Mouse (Mus musculus): ENCODE results near the gene Nemp1.

Nemp1 gene

DNA sequence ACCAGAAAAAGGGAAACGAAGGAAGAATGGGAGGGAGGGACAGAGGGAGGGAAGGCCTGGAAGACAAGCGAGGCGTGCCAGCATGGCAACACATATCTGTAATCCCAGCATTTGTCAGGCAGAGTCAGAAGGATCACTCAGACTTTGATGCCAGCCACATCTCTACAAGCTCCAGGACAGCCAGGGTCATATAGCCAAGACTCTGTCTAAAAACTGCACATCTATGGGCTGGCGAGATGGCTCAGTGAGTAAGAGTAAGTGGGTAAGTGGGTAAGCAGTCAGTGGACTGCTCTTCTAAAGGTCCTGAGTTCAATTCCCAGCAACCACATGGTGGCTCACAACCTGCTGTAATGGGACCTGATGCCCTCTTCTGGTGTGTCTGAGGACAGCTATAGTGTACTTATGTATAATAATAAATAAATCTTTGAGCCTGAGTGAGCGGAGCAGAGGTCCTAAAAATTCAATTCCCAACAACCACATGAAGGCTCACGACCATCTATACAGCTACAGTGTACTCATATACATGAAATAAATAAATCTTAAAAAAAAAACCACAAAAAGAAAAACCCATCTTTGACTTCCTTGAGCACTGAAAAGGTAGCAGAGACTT lies 7.5 kb downstream of the Nemp1 start:
- DNase-seq (ENCODE audit: low read depth) = no peak

DNA sequence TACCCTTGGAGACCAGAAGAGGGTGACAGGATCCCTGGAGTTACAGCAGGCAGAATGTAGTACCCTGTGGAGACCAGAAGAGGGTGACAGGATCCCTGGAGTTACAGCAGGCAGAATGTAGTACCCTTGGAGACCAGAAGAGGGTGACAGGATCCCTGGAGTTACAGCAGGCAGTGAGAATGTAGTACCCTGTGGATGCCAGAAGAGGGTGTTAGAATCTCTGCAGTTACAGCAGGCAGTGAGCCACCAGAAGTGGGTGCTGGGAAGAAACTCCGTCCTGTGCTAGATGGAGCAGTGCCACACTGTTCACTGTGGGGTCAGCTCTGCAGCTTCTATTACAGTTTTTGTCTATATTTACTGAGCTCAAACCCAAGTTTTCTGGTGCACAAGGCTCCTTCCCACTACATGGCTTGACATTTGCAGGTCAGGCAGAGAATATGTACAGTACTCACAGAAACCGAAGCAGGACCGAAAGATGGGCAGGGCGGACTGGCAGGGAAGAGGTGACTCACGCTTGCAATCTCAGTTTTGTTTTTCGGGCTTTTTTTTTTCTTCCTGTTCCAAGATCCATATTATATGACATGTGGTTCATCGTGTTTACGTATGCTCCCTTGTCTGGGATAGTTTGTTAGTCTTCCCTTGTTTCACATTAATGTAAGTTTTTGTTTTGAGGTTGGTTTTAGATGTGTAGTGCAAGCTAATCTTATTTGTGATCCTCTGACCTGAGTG lies 8.3 kb downstream of the Nemp1 start:
- DNase-seq (ENCODE audit: low read depth) = peak; percentile 90

DNA sequence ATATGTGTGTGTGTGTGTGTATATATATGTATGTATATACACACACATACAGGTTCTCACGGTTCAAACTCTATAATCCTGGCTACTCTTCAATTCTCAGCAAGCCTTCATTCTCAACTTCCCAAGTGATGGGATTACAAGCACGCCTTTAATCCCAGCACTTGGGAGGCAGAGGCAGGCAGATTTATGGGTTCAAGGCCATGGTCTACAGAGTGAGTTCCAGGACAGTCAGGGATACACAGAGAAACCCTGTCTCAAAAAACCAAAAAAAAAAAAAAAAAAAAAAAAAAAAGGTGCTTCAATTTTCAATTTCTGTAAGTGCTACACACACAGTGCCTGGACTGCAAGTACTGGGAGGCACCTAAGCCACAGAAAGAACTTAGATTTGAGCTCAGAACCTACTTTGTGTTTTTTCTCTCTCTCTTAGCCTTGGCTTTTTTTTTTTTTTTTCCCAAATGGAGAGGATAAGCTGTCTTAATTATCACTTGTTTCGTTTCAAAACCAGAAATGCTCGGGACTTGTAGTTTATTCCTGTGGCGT lies 9.2 kb downstream of the Nemp1 start:
- no peak for DNase-seq (ENCODE audit: low read depth)

DNA sequence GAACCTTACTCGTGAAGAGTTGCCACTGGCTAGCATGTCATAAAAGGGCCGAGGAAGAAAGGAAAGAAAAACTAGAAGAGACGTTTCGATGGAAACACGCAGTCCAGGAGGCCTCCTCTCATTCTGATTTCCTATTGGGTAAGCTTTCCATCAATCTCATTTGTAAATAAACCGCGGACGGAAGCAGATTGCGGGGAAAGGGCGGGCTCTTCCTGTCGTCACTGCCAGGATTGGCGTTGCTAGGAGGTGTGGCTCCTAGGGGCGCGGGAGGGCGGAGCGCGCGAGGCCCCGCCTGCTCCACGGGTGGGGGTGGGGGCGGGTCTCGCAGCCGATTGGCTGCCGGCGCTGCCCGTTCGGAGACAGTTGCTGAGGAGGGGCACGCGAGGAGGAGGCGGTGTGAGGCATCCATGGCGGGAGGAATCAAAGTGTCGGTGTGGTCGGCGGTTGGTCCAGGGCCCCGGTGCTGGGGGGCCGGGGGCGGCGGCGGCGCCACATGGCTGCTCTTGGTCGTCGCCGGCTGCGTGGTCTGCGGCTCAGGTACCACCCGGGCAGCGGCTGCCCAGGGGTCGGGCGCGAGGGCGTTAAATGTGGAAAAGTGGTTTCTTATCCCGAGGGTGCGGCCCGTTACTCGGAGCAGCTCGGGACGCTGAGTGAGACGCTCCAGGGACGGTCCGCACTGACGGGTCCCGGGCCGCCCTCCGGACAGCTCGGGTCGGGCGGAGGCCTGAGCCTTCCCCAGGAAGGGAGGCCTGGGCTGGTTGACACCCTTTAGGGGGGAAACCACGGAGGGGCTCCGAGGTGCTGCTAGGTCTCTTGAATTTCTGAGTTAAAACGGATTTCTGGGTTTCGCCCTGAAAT lies 10.2 kb downstream of the Nemp1 start:
- peak; percentile 98 for DNase-seq (ENCODE audit: low read depth)

DNA sequence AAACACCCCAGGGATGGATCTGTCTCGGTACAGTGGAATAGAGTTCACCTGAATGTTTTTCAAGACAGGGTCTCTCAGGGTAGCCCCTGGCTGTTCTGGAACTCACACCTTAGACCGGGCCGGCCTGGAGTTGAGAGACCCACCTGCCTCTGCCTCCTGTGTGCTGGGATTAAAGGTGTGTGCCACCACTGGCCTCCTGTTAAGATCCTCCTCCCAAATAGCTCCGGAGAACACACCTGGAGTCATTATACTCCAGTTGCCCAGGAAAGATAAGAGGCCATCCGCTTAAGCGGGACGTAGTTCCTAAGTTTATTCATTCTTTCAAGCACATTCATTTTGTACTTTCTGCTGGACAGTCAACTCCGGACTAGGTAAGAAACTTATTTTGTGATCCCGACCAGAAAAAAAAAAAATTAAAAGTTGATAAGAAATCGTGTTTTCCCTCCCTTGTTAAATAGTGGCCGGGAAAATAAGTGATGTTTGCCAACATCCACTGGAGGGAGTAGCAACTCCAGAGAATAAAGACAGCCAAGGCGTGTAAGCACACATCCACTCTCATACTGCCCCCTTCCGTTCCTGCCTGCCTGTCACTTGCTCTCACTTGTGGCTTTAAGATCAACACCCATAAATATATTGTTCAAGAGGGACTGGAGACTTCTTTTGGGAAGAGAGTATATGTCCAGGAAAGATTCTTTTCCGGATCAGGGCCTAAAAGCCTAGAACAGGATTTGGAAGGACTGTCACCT lies 11.1 kb downstream of the Nemp1 start:
- DNase-seq (ENCODE audit: low read depth) = peak; percentile 85

DNA sequence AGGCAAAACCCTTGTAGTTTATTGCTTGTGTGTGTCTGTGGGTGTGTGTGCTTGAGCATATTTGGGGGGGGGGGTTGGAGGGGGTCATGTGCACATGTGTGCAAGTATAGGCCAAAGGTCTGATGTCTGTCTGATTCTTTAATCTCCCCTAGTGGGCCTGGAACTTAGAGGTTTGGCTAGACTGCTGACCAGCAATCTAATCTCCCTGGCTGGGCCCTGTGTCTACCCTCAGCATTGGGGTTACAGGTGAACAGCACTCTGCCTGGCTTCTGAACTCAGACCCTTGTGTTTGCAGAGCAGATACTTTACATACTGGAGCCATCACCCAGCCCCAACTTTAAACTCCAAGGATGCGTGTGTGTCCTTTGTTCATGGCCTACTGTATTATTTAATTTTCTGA lies 12.5 kb downstream of the Nemp1 start:
- no peak for DNase-seq (ENCODE audit: low read depth)

DNA sequence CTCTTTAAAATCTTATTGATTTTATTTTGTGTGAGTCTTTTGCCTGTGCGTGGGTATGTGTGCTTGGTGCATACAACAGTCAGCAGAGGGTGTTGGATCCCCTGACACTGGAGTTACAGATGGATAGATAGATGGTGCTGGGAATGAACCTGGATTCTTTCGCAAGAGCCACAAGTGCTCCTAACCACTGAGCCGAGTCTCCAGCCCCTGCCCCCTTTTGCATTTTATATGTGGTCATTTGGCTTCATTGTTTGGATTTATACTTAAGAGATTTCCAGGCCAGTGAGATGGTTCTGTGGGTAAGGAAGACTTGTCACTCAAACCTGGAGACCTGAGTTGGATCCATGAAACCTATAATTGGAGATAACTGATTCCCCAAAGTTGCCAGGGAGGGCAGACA lies 13.2 kb downstream of the Nemp1 start:
- DNase-seq (ENCODE audit: low read depth) = no peak

DNA sequence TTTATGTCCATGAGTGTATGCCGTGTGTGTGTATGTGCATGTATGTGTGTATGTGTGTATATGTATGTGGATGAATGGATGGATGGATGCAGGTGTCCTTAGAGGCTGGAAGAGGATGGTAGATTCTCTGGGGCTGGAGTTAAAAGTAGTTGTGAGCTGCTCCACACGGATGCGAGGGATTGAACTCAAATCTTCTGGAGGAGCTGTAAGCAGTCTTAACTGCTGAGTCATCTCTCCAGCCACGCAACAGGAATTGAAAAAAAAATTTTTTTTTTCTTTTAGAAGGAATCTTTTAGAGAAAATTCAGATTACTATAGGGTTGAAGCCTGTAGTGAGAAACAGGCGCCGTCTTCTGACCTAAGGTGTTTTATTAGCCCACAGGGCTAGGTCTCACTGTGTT lies 16.2 kb downstream of the Nemp1 start:
- DNase-seq (ENCODE audit: low read depth) = no peak

DNA sequence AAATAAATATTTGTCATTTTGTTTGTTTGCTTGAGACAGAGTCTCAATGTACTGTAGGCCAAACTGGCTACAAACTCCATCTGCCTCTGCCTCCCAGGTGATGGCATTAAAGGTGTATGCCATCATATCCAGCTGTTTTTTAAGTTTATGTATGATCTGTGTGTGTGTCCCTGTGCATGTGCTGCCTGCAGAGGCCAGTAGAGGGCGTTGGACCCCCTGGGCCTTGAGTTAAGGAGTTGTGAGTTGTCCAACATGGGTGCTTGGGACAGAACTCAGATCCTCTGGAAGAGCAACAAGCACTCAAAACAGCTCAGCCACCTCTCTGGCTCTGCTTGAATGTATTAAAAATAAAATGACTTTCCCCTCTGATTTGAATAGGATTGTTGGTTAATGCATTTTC lies 24.4 kb downstream of the Nemp1 start:
- no peak for DNase-seq (ENCODE audit: low read depth)

DNA sequence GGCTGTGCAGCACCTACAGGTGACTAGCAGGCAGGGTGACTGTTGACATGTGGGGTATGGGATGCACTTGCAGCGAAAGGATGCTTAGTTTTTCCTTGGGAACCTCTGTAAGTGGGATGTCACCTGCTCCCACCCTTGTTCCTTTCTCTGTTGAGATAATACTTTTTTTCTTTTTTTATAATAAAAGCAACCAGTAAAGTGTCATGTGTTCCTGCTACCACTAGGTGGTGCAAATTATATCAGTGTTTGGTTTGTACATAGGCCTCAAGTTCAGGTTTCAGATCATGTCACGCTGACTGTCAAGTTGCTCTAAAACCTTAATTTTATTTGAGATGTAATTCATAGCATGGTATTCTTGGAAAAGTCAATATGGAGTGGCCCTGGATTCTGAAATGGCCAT lies 27.9 kb downstream of the Nemp1 start:
- DNase-seq (ENCODE audit: low read depth) = peak; percentile 57

DNA sequence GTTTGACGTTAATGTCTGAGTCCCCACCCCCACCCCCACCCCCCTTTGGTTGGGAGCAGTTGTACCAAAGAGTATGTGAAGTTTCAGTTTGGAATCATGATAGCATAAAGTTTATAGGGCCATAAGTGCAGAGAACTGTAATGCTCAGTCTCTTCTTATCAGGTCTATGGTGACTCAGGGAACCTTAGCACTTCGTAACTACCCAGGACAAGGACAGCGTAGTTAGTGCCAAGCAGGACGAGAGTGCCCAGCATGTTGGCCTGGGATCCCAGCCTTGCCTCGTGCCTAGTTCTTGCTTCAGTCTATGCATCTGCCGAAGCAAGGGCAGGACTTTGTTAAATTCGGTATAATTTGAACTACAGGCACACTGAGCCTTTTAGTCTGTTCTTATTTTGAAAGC lies 29.1 kb downstream of the Nemp1 start:
- no peak for DNase-seq (ENCODE audit: low read depth)

DNA sequence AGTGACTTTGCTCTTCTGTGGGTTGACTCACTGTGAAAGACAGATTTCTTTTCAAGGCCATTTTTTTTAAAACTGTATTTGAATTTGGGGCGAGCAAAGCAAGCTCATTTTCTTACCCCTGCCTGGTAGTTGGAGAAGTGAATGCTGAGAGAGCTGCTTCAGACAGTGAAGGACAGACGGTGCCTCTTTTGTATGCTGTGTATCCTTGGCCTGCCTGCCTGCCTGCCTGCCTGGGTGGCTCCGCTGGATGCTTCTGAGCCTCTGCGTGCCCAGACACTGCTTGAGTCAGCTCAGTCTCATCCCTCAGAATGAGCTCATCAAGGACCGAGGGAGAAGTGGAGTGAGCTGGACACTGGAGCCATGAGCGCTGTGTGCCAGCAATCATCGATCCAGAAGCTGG lies 32.3 kb downstream of the Nemp1 start:
- no peak for DNase-seq (ENCODE audit: low read depth)

DNA sequence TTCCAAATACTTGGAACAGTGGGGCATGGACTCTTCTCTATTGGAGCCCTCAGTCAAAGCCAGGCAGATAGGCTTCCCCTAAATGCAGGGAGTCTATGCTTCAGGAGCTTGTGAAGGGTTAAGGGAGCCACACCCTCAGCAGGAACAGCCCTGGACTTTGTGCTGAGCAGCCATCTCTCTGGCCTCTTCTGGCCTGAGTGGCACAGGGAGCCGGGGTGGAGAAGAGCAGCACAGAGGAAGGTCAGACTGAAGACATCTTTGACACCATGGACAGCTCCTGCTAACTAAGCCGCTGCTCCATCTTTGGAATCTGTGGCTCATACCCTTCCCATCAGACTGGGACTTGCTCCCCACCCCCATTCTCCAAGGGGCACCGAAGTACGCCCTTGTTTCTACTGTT lies 36.6 kb downstream of the Nemp1 start:
- no peak for DNase-seq (ENCODE audit: low read depth)

DNA sequence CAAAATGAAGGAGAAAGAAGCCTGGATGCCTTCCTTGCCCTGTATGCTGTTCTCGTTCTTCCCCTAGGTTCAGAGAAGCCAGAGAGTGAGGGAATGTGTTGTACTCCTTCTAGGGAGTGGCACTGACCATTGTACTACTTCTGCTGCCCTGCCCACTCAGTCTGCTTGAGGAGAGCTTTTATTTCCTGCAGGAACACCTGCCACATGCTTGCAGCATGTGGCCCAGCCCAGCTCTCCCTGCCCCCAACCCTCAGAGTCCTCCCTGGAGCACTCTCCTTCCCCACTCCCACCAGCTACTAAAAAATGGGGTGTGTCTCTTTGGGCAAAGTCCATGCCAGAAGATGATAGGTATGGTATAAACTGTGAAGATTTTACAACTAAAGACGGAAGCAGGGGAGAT lies 37.6 kb downstream of the Nemp1 start:
- no peak for DNase-seq (ENCODE audit: low read depth)

DNA sequence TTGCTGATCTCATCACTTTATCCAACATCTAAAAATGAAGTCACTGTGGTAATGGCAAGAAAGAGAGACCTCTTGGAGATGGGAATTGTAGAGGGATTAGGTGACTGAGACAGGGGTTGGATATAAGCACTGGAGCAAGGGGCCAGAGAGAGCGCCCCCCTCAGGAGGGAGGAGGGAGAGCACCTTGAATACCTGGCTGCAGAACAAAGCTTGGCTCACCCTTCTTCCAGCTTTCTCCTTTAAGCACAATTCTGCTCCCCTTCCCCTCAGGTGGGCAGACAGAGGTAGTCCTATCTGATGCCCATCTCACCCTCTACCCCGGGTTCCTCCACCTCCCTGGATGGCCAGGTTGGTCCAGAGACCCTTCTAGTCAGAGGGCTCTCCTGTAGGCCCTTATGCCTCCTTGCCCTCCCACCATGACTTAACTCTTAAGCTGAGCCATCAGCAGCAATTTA lies 38.1 kb downstream of the Nemp1 start, which contains the start of gene Myo1a:
TSS of gene Myo1a (plus strand) at position 405 of the 455 bp plus-strand sequence.
- DNase-seq (ENCODE audit: low read depth) = no peak

DNA sequence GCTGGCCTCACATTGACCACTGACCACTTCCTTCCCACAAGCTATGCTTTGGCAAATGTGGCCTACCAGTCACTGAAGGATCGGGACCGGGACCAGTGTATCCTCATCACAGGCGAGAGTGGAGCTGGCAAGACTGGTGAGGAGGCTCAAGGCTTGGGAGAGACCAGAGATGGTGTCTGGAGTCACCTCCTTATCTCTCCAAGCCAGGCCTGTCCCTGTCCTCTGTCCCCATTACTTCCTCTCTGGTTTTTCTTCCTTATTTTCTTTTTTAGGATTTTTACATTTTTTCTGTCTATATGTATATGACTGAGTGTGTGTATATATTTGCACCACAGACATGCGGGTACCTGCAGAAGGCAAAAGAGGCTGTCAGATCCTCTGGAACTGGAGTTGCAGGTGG lies 39.1 kb downstream of the Nemp1 start:
- DNase-seq (ENCODE audit: low read depth) = no peak

DNA sequence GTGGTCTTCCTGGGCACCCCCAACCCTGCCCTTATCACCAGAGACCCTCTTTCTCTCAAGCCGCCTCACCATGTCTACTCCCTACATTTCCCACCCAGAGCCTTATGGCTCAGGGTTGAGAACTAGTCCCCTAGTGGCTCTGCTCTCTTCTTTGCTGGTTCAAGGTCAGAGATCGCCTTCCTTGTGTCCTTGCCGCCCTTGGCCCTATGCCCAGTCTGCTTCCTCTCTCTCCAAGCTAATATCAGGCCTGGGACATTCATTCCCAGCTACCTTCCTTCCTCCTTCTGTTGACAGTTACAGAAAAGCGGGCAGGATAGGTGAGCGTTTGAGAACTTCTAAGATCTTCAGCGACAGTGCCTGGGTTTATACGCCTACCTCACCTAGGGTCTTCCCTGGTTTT lies 41.0 kb downstream of the Nemp1 start:
- DNase-seq (ENCODE audit: low read depth) = no peak

DNA sequence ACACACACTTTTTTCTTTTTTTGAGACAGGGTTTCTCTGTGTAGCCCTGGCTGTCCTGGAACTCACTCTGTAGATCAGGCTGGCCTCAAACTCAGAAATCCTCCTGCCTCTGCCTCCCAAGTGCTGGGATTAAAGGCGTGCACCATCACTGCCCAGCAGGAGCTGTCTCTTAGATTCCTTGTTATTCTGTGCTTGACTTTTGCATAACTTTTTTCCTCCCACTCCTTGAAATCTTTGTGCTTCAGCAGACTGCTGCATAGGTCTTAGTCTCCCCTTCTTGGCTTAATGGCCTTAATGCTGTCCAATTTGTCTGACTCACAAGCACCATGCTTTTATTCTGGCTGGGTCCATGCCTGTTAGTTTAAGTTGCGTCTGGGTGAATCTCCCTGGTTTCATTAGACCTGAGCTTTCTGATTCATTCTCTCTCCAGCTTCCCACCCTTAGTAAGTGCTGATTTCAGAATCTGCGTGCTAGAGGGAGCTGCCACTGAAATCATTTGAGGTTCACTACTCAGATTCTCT lies 42.2 kb downstream of the Nemp1 start:
- DNase-seq (ENCODE audit: low read depth) = no peak

DNA sequence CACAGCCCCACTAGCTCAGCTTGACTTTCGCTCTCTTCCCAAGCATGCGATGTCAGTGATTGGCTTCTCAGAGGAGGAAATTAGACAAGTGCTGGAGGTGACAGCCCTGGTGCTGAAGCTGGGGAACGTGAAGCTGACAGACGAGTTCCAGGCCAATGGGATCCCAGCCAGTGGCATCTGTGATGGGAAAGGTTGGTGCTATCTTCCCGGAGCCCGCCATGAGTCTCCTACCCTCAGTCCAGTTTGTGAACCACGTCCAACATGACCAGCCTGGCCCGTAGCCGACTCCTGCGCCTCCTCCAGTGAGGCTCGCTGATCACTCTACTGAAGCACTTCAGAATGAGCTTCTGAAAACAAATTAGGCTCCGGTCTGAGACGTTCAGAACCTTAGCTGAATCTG lies 43.6 kb downstream of the Nemp1 start:
- DNase-seq (ENCODE audit: low read depth) = no peak

DNA sequence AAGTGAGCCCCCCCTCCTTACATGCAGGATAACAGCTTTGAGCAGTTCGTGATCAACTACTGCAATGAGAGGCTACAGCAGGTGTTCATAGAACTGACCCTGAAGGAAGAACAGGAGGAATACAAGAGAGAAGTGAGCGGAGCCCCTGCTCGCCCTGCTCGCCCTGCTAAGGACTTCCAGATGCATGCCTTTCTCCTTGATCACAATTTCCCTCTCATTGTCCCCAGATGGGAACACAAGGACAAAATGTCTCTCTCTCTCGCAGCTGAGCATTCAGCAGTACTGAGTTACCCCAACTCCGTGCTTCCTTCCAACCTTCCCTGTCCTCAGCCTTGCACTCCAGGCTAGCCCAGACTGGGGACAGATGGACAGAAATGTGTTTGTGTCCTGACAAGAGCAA lies 46.0 kb downstream of the Nemp1 start:
- DNase-seq (ENCODE audit: low read depth) = no peak

DNA sequence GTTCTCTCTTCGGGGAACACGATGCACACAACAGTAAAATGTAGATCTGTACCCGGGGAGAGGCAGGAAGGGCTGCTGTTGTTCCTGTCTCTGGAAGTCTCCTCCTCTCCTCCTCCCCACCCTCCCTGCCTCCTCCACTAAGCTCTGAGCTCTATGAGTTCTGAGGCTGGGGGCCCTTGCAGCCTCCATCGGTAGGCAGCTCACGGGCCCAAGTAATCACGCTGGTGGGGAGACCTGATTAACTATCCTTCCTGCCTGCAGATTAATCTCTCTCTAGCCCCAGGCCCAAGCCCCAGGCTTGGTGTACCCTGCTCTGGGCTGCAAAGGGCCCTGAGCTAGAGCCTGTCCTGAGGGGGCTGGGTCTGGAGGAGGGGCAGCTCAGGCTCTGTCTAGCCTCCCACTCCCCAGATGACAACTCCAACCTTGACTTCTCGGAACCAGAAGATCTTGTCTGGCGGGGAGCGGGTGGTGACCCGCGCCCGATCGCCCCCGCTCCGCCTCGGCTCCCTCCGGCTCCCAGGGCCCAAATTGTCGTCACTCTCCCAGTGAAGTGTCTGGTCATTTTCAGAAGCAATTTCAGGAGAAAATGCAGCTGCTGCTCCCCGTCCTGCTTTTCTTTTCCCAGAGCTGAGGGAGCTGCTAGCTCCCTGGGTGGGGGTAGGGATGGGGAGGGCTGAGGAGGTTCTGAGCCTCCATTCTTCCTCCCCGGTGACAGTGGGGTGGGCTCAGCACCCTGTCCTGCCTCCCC lies 55.1 kb downstream of the Nemp1 start:
- DNase-seq (ENCODE audit: low read depth) = no peak
